Mouse (Mus musculus) G1E (cell line): Measurements from ENCODE around the gene Slc26a3. TPM values are rescaled to one million over a fixed set of nuclear protein-coding genes. Genes with fewer than 3 reads are reported as not detected.

Experiments used
- ATAC-seq: 2 replicates; pipeline ENCODE4 v1.8.0; 2016; ENCODE audit warnings: mild to moderate bottlenecking; ENCODE audit not compliant: insufficient number of reproducible peaks, poor library complexity, low FRiP score, severe bottlenecking; ENCODE audit errors: extremely low read depth
- DNase-seq: peaks from one replicate; pipeline ENCODE4 v3.0.0; 2012; ENCODE audit warnings: low spot score
- H3K27me3 ChIP-seq: 2 replicates; pipeline ENCODE4 v1.6.1; 2012; ENCODE audit warnings: mild to moderate bottlenecking, low read length, inconsistent platforms; ENCODE audit not compliant: insufficient read depth
- H3K36me3 ChIP-seq: replicated peaks from 2 replicates; pipeline ENCODE3; 2012; ENCODE audit warnings: mild to moderate bottlenecking, inconsistent platforms
- H3K4me1 ChIP-seq: 2 replicates; pipeline ENCODE4 v1.6.1; 2012; ENCODE audit warnings: low read depth, low read length, inconsistent platforms, mixed read lengths; ENCODE audit not compliant: insufficient read depth
- H3K4me3 ChIP-seq: 2 replicates; pipeline ENCODE4 v1.5.1; 2012; ENCODE audit warnings: low read depth, mild to moderate bottlenecking, inconsistent platforms, low read length, moderate library complexity, mixed read lengths
- H3K9me3 ChIP-seq: replicated peaks from 2 replicates; pipeline ENCODE4 v1.6.1; 2012; ENCODE audit warnings: inconsistent platforms
- CTCF ChIP-seq: IDR thresholded peaks from 2 replicates; pipeline ENCODE4 v1.5.1; 2012; ENCODE audit warnings: low read depth, low read length, inconsistent platforms, mixed read lengths
- GATA1 ChIP-seq: IDR thresholded peaks from 2 replicates; pipeline ENCODE4 v1.6.1; 2012; ENCODE audit warnings: borderline replicate concordance, low read length, inconsistent platforms, mixed read lengths
- GATA2 ChIP-seq: IDR thresholded peaks from 2 replicates; pipeline ENCODE4 v1.6.1; 2012; ENCODE audit warnings: low read depth, low read length, inconsistent platforms, borderline replicate concordance
- POLR2AphosphoS5 ChIP-seq: IDR thresholded peaks from 2 replicates; pipeline ENCODE4 v1.6.1; 2012; ENCODE audit warnings: low read depth, low read length, inconsistent platforms; ENCODE audit not compliant: insufficient replicate concordance
- TAL1 ChIP-seq: conservative IDR thresholded peaks from 2 replicates; pipeline ENCODE4 v1.6.1; 2012; ENCODE audit warnings: low read depth, low read length, inconsistent platforms, mixed read lengths
- polyA plus RNA-seq: library from polyadenylated mRNA; stranded (reverse); fragments of >175 nt; gene quantifications from 2 replicates; pipeline ENCODE4 v1.2.3, GENCODE M21; 2012
- total RNA-seq, 2 experiments: library from RNA; stranded (forward) in 1 of 2; stranded (reverse) in 1 of 2; fragments of 200-1000 nt in 1 of 2; fragments of >200 nt in 1 of 2; fragmentation: Nextera tagmentation in 1 of 2; gene quantifications; 2 replicates each; pipeline ENCODE4 v1.2.3; 2014 to 2017

Gene Slc26a3
- total and polyA plus RNA-seq, 3 experiments = 0.66 TPM; not detected in 2

- Histone ChIP-seq H3K36me3 (no peaks in the 10 kb centered on the region), H3K4me3 (no peak overlapping the region), H3K9me3 (peaks cover 2% of the 10 kb centered on the region), H3K4me1 (peaks cover 4% of the 10 kb centered on the region), H3K27me3 (peaks cover 14% of the 10 kb centered on the region)
- ATAC-seq (no peak), DNase-seq (no peak)
- TF ChIP-seq TAL1 (no peak), POLR2AphosphoS5 (no peak), GATA2 (no peak), CTCF (no peak), GATA1 (no peak)
Observed at GRCm38 (mm10) chr12:31520119-31520518, 129.4 kb downstream of the Slc26a3 start.

- no peaks in the 10 kb centered on the region for H3K36me3 ChIP-seq
- DNase-seq = no peak
- H3K4me1 ChIP-seq = peaks cover 4% of the 10 kb centered on the region
- H3K4me3 ChIP-seq = no peak overlapping the region
- H3K27me3 ChIP-seq = peaks cover 15% of the 10 kb centered on the region
- no peak for ATAC-seq
- TF ChIP-seq CTCF = no peak
- TF ChIP-seq TAL1 = no peak
- TF ChIP-seq GATA1 = no peak
- TF ChIP-seq POLR2AphosphoS5 = no peak
- no peak for TF ChIP-seq GATA2
- H3K9me3 ChIP-seq = peaks cover 2% of the 10 kb centered on the region
Observed at GRCm38 (mm10) chr12:31521371-31521770, 130.7 kb downstream of the Slc26a3 start.

Other genes with a start within 250 kb of the Slc26a3 start
- gene Gm6993, start 150.1 kb upstream of the Slc26a3 start, total RNA-seq (2014; fragmentation: Nextera tagmentation) = not detected in 2 replicates
- not detected in 2 replicates for gene Gm6993, start 150.1 kb upstream of the Slc26a3 start, total RNA-seq (2017)
- not detected in 2 replicates for gene Gm6993, start 150.1 kb upstream of the Slc26a3 start, polyA plus RNA-seq
- gene Lamb1, start 125.6 kb upstream of the Slc26a3 start, total RNA-seq (2014; fragmentation: Nextera tagmentation) = not detected in 2 replicates
- 0.11 and 0.17 TPM in 2 replicates for gene Lamb1, start 125.6 kb upstream of the Slc26a3 start, total RNA-seq (2017)
- not detected in 2 replicates for gene Lamb1, start 125.6 kb upstream of the Slc26a3 start, polyA plus RNA-seq
- gene Dld, start 39.4 kb upstream of the Slc26a3 start, total RNA-seq (2014; fragmentation: Nextera tagmentation) = 146 and 149 TPM in 2 replicates
- gene Dld, start 39.4 kb upstream of the Slc26a3 start, total RNA-seq (2017) = 159 and 214 TPM in 2 replicates
- gene Dld, start 39.4 kb upstream of the Slc26a3 start, polyA plus RNA-seq = 5.9 and 10.7 TPM in 2 replicates
- gene Cbll1, start 108.7 kb downstream of the Slc26a3 start, total RNA-seq (2014; fragmentation: Nextera tagmentation) = 111 and 144 TPM in 2 replicates
- gene Cbll1, start 108.7 kb downstream of the Slc26a3 start, total RNA-seq (2017) = 12.5 and 16.3 TPM in 2 replicates
- 5.7 and 6.9 TPM in 2 replicates for gene Cbll1, start 108.7 kb downstream of the Slc26a3 start, polyA plus RNA-seq
- not detected in 2 replicates for gene Slc26a4, start 169.1 kb downstream of the Slc26a3 start, total RNA-seq (2014; fragmentation: Nextera tagmentation)
- gene Slc26a4, start 169.1 kb downstream of the Slc26a3 start, total RNA-seq (2017) = 0.05 and 0.06 TPM in 2 replicates
- not detected in 2 replicates for gene Slc26a4, start 169.1 kb downstream of the Slc26a3 start, polyA plus RNA-seq
- 90.5 and 94.3 TPM in 2 replicates for gene Bcap29, start 243.8 kb downstream of the Slc26a3 start, total RNA-seq (2014; fragmentation: Nextera tagmentation)
- 46.6 and 47.6 TPM in 2 replicates for gene Bcap29, start 243.8 kb downstream of the Slc26a3 start, total RNA-seq (2017)
- 28.3 and 37.5 TPM in 2 replicates for gene Bcap29, start 243.8 kb downstream of the Slc26a3 start, polyA plus RNA-seq